Mouse (Mus musculus) bone marrow, adult 2 months (tissue): ENCODE data around the gene S100a11.

ENCODE experiments used
- CTCF ChIP-seq: fragments of 200-500 bp; IDR thresholded peaks from 2 replicates; pipeline ENCODE4 v1.5.1; 2011; ENCODE audit warnings: low read length, control low read depth; ENCODE audit not compliant: control insufficient read depth, insufficient read depth
- POLR2A ChIP-seq: fragments of 200-500 bp; IDR thresholded peaks from 2 replicates; pipeline ENCODE4 v1.6.1; 2011; ENCODE audit warnings: low read depth, mild to moderate bottlenecking, control low read depth, low read length, borderline replicate concordance; ENCODE audit not compliant: control insufficient read depth

DNA sequence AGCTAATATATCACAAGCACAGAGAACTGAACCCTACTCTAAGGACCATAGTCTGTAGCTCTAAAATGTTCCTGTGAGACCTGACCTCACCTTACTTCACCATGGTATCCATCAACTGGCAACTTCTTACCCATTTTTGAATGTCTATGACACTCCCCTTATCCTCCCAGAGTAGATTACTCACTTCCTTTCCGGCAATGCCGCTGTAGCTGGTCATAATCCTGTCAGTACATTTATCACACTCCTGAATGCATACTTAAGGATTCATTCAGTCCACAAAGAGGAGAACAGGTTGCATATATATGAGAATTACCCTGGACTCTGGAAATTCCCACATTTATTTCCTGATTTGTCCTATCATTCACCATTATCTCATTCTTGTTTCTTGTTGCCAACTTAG lies 2.9 kb upstream of the S100a11 start:
- TF ChIP-seq CTCF = no peak
- TF ChIP-seq POLR2A = no peak
